Mouse (Mus musculus) mesoderm, embryonic 11.5 days (tissue): ENCODE data around the gene Cfap70.
A peak's percentile ranks its signal among the peaks of the same experiment; 100 is the strongest.

ENCODE experiments used
- DNase-seq: peaks from one replicate; pipeline ENCODE4 v3.0.0-alpha.2; 2012; ENCODE audit warnings: low read depth, low spot score

Gene Cfap70

DNA sequence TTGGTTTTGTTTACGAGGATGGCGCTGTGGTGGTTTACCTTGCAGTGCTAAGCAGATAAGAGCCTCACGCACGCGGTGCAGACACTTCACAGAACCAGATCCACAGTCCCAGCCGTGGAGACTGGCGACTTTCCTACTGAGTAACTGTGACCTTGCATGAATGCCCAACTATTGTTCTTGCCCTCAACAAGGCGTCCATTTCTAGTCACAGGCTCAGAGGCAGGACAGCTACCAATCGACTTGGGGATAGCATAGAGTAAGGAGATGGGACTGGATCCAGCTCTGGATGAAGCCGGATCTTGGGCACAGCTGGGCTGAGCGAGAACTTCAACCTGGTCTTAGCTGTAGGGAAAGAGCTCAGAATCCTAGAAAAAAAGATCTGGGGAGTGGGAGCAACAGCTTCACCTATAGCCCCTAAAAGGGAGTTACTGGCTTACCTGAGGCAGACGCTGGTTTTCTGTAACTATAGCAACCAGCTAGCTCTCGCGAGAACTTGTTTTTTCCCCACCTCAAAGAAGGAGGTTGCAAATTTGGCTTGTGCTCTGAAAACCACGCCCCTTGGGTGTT is at the start of gene Cfap70:
Cfap70 (minus strand) TSS at position 462 of the 567 bp plus-strand sequence.
- DNase-seq: peak; percentile 81

DNA sequence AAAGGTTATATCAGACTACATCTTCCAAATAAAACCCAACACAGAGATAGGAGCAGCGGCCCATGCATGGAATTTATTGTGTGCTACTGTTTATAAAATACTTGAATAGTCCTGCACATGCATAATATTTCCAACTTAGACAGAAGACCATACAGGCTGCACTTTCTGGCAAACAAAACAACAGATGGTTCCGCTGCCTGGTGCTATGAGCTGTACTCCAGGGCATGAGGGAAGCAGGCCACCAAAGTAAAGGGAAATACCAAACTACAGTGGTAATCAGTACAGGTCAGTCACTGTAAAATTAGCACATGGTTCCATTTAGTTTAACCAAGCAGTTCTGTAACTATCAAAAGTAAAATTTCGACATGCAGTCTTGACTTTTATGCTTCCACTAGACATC is 48.0 kb upstream of the Cfap70 start:
- DNase-seq: no peak

DNA sequence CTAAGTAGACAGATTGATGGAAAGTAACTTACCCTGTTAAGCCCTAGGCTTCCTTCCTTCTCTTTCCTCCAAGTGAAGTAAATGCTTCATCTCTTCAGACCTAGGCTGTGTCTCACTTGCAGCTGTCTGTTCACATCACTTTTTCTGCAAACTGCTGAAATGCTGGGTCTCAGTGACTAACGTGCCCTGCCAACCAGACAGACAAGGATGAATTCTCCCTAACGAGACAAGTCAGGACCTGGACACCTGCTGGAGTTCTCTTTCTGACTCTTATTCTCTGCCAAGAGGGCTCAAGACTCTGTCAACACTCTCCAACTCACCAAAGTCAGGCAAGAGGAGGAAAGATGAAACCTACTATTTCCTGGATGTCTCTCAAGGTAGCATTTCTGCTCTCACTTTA is 44.6 kb upstream of the Cfap70 start, which contains the start of gene Mss51:
Mss51 (minus strand) TSS at position 299 of the 400 bp plus-strand sequence.
- no peak for DNase-seq

DNA sequence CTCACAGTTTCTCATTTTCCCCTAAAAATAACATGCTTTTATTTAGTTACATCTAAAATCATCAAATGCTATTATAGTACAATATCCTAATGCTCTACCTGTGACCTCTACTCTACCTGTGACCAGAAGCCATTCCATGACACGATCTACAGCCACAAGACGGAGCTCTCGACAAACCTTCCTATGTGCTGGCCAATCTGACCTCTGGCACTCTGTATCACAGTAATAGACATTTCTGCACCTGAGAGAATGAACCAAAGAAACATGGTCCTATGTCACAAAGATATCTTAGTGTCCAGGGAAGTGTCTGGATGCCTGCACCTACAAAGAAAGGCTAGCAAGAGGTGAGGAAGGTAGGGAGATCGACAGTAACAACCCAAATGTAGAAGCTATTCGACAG is 34.0 kb upstream of the Cfap70 start:
- DNase-seq: no peak

DNA sequence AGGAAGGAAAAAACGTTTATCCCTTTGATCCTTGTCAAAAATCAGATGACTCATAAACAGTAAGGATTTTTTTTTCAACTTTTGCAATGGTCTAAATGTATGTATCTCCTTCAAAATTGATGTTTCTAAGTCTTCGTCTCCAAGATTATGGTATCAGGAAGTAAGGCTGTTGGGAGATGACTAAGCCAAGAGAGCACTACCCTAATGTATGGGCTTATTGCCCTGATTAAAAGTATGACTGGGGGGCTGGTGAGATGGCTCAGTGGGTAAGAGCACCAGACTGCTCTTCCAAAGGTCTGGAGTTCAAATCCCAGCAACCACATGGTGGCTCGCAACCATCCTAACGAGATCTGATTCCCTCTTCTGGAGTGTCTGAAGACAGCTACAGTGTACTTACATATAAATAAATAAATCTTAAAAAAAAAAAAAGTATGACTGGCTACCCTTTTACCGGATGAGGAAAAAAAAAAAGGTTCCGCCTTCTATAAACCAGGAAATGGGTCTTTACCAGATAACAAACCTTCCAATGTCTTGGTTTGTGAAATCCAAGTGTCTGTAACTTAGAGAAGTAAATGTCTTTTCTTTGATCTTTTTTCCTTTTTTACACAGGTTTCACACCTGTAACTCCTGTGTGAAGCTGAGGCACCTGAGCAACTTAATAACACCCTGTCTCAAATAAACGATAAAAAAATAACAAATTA is 30.2 kb upstream of the Cfap70 start:
- no peak for DNase-seq

DNA sequence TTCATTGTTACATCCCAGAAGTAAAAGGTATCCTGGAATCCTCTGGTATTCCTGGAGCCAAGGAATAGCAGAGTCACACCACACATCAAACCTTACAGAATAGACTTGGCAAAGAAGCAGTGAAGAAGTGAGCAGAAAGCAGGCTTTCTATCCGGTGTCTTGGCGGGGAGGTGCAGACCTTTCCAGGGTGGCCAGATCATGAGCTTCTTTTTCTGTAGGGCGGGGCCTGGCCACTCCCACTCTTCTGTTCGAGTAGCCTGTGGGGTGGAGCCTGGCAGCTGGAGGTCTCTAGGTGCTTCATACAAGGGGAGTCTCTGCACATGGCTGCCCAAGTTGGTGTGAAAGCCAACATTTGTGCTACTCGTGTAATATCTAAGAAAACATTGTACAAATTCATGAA is 29.2 kb upstream of the Cfap70 start:
- no peak for DNase-seq

DNA sequence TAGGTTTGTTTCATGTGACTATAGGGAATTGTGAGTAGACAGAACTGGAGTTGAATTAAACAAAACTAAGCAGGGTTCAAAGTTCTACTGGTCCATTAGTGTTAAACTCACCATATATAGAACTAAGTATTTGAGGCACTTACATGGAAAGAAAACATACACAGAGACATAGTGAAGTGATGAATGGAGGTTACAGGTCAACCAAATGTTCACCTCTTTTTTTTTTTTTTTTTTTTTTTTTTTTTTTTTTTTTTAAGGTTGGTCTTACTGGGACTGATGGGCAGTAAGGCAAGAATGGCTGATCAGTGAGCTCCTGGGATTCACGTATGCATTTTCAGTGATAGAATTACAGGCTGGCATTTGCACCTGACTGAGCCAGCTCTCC is 28.2 kb upstream of the Cfap70 start:
- DNase-seq: no peak

DNA sequence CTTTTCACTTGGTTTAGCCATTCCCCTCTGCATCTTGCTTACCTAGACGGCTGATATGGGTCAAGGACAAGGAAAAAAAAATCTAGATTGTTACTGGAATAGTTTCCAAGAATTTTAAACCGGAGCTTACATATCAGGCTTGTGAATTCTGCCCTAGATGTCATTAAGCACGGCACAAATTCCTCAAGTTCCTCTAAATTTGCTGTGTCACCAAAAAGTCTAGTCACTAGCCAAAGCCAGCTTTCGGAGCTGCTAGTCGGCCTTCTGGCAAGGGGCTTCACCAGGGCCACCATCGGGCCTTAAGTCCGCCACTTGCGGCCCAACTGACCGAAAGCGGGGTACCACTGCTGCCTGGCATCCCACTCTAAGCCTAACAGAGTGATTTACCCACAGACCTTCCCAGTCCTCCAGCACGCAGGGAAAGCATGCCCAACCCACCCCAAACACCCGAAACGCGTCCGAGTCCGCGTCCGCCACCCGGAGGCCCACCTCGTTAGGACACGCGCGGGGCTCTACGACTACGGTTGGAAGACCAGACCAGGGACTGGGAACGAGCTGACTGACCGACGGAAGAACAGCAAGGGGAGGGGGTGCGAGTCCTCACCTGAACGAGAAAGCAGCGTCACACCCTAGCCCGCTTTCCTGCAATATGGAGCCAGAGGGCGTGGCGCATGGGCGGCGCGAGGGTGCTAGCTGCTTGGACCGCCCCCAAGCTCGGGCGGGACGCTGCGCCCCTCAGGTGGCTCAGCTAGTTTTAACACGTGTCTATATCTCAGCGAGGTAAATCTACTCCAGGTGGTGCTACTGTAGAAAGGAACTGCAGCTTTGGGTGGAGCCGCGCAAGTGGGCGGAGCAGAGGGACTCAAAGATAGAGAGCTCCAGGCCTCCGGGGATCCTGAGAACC is 27.5 kb upstream of the Cfap70 start, which contains the start of gene Anxa7:
Anxa7 (minus strand) TSS at position 843 of the 904 bp plus-strand sequence.
- peak; percentile 66 for DNase-seq

DNA sequence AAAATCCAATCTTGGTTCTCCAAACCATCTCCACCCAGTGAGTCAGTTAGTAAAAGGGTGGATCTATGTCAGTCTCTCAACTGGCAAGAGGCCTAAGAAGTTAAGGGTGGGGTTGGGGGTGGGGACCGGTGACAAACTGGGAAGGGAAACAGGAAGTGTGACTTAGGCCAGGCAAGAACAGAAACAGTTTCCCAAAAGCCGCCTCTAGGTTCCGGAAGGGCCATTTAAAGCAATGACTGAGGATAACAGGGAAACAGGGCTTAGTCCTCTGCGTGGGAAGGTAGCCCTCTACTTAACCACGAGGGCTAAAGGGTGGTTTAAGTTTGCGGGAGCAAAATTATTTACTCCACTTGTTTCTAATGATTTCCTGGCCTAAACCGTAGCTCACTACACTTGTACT is 26.8 kb upstream of the Cfap70 start:
- no peak for DNase-seq

DNA sequence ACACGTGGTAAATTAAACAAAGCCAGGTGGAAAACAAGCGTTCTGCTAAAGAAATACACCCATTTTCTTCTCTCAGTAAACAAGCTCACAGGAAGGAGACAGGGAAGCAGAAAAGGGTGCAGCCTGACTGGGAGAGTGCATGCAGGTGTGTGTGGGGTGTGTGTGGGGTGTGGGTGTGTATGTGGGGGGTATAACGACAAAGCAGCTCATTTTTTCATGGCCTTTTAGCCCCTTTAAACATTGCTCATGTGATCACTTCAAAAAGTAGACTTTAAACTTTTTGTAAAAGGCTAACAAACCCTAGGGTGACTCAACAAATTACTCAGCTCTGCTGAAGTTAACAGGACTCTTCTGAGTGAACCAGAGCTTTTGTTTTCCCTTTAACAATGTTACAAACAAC is 26.4 kb upstream of the Cfap70 start:
- DNase-seq: no peak

DNA sequence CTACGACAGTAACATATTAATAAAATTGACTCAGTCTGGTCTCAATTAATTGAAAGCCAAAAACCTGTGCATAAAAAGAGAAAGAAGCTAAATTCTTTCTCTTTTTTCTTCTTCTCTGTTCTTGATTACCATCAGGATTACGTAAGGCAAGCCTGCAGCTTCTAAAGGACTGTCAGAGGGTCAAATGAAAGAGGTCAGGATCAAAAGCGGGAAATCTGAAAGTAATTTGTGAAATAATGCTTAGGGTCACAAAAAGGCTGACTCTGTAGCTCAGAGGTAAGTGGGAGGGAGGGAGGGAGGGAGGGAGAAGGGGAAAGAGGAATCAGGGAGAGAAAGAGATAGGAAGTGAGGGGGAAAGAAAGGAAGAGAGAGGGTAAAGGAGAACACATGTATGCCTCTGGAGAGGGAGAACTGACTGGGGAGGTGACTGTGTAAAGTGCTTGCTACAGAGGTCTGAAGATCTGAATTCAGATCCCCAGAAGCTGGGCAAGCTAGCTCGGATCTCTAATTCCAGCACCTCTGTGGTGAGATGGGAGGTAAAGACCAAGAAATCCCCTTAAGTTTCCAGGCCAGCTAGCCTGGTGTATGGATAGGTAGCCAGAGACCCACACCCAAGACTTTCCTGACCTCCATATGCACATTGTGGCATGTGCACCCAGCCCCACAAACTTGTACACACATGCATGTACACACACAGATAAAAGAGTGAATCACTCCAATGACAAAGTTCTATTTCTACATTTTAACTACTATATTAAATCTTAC is 25.4 kb upstream of the Cfap70 start:
- DNase-seq: peak; percentile 31

DNA sequence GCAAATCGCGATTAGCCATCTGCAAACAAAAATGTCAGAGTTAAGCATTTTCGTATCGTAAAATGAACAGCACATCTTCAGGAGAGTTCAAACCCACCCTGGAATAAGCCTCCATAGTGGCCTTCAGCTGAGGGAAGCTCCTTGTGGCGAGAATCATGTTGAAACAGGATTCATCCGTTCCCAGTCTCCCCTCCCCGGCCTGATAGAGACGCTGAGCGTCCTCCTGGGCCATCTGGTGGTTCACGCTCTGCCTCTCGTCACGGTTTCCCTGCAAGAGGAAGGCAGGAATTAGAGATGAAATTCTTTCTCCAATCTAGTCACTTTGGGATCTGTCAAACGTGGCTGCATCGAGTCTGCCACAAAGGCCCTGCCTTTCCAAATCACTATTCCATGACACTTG is 8.2 kb upstream of the Cfap70 start:
- no peak for DNase-seq

DNA sequence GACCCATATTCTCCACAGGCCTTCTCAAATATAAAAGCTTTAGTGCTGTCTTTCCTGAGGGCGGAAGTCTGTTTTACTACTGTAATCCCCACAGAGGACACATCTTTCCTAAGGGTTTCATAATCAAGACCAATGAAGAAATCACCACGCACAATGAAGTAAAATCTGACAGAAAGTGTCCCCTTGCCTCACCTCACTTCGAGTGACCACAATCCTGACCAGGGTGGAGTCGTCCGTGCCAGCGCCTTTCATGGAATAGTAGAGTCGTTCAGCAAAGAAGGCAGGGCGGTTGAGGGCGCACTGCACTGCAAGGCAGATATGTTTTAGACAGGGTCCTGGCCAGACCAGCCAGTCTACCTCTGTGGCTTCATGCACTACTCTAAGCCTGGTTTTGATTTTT is 6.4 kb upstream of the Cfap70 start:
- no peak for DNase-seq

DNA sequence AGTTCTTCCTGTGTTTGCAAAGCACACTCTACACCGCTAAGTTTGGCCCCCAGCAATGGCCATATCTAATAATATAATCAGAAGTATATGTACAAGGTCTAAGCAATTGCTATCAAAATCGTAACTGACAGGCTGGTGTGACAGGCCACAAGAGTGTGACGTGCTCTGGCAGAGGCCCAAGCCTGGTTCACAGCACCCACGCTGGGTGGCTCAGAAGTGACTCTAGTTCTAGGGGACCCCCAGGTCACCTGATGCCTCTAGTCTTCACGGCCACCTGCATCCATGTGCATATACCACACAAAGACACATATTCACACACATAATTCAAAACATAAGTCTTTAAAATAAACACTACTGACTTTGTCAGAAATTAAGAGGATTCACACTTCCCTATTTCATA is 903 bp upstream of the Cfap70 start:
- no peak for DNase-seq

DNA sequence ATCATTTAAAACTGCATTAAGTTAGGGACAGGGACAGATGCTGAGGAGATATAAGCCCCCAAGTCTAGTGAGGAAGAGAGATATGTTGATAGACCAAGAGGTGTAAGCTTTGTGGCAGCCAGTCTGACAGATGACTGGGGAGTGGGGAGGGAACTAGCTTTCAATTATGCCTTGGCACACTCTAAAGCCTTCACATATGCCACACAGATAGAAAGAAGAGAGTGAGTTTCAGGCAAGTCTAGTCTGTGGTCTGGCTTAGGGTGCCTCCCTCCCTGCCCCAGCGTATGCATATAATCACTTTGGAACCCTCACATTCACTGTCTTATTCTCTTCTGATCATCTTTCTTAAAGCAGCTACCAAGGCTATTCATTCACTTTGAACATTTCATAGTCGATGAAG is 724 bp downstream of the Cfap70 start:
- DNase-seq: no peak

DNA sequence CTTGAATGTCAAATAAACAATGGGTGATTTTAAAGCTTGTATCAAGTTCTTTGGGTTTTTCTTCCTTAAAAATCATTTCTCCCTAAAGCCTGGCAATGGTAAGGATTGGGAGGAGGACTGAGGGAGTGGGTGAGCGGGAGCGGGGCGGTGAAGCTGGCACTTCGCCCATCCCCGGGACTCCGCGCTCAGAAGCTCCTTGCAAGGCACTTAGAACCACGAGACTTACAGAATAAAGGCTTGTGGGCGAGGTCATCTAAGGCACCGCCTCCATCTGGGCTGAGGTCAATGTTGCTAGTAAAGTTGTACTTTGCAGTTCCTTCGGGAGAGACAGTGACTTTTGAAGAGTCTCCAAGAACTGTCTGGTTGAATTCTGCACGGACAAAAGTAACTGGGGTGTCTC is 4.8 kb downstream of the Cfap70 start:
- no peak for DNase-seq

DNA sequence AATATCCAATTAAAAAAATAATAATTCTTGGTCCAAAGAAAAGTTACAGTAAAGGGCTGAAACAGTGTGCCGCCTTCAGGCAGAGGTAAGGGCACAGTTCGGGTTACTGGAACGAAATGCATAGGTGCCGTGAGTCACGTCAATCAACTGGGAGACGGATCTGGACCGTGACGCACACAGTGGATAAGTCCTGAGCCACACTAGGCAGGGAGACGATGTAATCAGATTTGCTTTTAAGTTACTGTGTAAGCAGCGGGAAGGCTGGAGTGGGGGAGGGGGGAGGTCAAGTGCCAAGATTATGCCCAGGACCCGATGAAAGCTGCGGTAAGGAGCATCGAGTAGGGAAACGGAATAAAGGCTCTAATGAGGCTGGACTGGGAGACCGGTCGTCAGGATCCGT is 9.8 kb downstream of the Cfap70 start:
- DNase-seq: no peak

DNA sequence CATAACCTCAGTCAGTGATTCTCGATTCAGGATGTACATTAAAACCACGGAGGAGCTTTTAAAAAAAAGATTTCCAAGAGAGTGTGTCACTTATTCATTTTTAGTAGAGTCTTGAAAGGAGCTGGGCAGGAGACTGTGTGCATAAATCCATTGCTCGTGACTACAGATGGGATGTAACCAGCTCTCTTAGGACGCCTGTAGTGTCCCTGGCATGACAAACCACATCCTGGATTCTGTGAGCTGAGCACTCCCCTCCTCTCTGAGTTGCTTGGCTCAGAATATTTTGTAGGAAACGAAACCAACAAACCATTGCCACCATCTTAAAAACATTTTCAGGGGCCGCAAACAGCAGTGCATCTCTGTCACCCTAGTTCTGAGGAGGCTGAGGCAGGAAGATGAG is 15.1 kb downstream of the Cfap70 start:
- DNase-seq: no peak

DNA sequence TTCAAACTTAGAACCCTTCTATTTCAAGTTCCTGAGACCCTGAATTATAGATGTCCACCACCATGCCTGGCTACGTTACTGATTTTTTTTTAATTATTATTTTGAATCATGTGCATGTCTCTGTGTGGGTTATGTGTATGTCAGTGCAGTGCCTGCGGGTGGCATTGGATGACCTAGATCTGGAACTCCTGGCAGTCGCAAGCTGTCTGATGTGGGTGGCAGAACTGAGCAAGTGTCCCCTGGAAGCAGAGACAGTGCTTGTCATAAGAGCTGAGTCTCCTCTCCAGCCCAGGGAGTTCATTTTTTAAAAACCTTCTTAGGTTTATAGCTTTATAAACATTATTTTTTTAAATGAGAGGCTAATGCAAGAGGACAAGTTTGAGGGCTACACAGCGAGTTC is 19.6 kb downstream of the Cfap70 start:
- DNase-seq: no peak

DNA sequence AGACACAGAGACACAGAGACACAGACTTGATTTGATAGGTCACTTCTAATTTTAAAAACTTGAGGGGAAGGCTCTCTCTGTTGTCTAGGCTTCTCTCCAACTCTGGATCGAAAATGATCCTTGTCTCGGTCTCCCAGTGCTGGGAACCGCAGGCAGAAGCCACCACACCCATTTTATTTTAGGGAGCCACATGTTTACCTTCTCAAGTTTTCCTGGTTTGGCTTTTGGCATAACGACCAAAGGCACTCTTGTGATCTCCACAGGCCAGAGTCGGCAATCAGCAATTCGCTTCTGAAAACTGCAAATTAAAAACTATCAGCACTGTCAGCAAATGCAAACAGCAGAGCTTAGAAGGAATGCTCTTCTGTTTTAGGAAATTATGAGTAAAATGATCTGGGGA is 20.3 kb downstream of the Cfap70 start:
- no peak for DNase-seq

DNA sequence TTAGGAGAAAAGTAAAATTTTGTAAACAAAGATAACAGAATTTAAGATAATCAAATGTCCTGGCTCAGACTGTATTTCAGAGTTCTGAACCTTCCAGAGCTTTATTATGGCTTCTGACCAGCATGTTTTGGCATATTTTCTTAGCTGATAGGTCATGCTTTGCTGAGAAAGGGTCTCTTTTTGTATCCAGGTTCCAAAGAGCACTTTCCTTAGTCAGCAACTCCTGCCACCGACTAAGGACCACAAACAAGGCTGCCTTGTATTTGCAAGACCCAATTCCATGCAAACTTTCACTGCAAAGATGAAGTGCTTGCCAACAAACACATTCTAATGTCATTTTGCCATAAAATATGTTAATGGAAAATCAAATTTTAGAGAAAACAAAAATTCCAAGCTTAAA is 22.2 kb downstream of the Cfap70 start:
- DNase-seq: no peak

DNA sequence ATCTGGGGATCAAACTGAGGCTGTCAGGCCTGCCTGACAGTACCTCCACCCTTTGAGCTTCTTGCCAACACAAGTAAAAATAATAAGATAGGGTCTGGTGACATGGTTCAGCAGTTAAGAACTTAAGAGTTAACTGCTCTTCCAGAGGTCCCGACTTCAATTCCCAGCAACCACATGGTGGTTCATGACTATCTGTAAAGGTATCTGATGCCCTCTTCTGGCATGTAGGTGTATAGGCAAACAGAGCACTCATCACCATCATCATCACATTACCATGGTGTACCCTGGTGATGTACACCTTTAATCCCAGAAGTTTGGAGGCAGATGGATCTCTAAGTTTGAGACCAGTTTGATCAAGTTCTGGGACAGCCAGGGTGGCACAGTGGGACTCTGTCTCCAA is 23.4 kb downstream of the Cfap70 start:
- DNase-seq: no peak
